Mouse (Mus musculus) sigmoid colon, adult 10 weeks (tissue): Measurements from ENCODE around the gene Abcc4. TPM values are rescaled to one million over a fixed set of nuclear protein-coding genes. Genes with fewer than 3 reads are reported as not detected.

Source experiments
- polyA plus RNA-seq: library from polyadenylated mRNA; stranded (reverse); fragments of 350-450 nt; fragmentation: Illumina TruSeq; extraction: RNeasy Lipid Tissue Mini Kit (QIAGEN cat#74804); gene quantifications from one replicate; pipeline ENCODE4 v1.2.3, GENCODE M21; 2014; ENCODE audit warnings: low read depth, low replicate concordance

Abcc4 gene
- polyA plus RNA-seq: 9.2 TPM

GRCm38 (mm10) chr14:118705808-118706731 is at the start of gene Abcc4:
TSS of gene Abcc4 (minus strand) at chr14:118706219.

Other genes with a start within 250 kb of the Abcc4 start
- 1.6 TPM for gene Cldn10, start 81.7 kb upstream of the Abcc4 start, polyA plus RNA-seq
- 6.2 TPM for gene Dzip1, start 219.2 kb upstream of the Abcc4 start, polyA plus RNA-seq
- gene Dnajc3, start 231.8 kb upstream of the Abcc4 start, polyA plus RNA-seq: 126 TPM